Mouse (Mus musculus) right cerebral cortex, postnatal 10 days (tissue): ENCODE data around the gene Olfr1252.

Experiments used
- DNase-seq, 2 experiments: peaks; one replicate each; pipeline ENCODE4 v3.0.0; 2021; ENCODE audit warnings: low spot score in 2 of 2

The Olfr1252 gene

DNA sequence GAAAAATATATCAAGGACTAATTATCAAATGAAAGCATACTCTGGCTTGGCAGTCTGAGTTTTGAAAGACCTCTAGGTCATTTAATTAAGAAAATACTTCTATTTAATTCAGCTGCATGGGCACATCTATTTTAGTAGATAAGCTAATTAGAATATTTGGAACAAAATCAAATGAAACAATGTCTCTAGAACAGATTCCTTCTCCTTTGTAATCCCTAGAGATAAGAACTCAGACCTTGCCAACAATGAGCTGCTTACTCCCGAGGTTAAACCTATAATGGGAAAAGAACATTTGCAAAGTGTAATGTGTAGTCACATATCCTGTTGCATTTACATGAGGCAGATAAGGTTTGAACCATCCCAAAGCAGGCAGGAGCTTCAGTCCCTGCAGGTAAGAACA, at the start of gene Olfr1252:
TSS of gene Olfr1252 (minus strand) at position 101 of the 400 bp plus-strand sequence.
- DNase-seq, result no peak

DNA sequence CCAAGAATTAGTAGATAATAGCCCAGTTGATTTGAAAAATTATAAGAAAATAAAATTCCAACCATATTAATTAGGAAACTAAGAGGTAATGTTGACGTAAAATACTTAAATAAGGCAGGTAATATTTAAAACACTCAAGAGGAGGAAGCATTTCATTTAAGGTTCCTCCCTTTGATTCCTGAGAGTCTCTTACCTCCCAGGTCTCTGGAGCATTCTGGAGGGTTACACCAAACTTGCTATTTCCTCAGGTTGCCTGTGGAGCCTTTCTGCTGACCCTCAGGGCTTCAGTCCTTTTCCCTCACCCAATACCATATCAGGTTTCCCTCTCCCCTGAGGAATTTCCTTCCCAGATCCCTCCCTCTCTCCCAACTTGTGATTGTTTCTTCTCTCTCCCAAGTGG, 32.2 kb upstream of the Olfr1252 start, which contains the start of gene Olfr1253:
TSS of gene Olfr1253 (minus strand) at position 101 of the 400 bp plus-strand sequence.
- DNase-seq, result no peak

DNA sequence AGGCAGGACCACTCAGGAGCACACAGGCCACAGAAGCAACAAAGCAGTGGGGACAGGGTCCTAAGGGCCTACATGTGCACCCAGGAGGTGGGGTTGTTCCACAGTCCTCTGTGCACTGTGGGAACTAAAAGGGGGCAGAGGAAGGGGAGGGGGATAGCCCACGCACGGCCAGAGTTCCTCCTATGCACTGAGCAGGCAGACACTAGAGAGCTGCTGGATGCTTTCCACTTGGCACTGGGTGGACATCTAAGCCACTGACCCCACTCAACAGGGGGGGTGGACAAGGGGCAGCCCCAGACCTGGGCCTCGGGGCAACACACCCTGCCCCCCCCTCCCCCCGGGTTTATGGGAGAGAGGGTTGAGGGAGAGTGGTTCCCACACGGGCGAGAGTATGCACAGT, 32.8 kb downstream of the Olfr1252 start:
- DNase-seq, result no peak

DNA sequence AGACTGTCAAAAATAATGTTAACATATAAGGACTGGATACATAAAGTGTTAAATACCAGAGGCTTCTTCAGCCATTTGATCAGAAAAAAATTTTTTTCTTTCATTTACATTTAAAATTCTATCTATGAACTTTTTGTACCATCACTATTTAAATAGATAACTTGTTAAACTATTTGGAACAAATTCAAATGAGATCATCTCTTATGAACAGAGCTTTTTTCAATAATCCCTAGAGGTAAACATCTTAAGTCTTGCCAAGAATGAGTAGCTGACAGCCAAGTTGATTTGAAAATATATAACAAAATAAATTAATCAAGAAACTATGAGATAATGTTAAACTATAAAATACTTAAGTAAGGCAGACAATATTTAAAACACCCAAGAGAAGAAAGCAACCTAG, 53.0 kb downstream of the Olfr1252 start, which contains the start of gene Olfr1251:
TSS of gene Olfr1251 (minus strand) at position 101 of the 400 bp plus-strand sequence.
- DNase-seq, result no peak
